Mouse (Mus musculus) stomach, embryonic 16.5 days (tissue): Measurements from ENCODE around the gene Gmcl1. TPM values are rescaled to one million over a fixed set of nuclear protein-coding genes. Genes with fewer than 3 reads are reported as not detected.
A peak's percentile ranks its signal among the peaks of the same experiment; 100 is the strongest.

Experiments used
- ATAC-seq: fragments of 200-750 bp; cut with Nextera tagmentation; 2 replicates; pipeline ENCODE4 v1.8.0; 2017; ENCODE audit warnings: moderate number of reproducible peaks, moderate TSS enrichment; ENCODE audit not compliant: insufficient read depth, low FRiP score
- H3K27ac ChIP-seq: fragments of 300-500 bp; sonication (generic); 2 replicates; pipeline ENCODE4 v1.5.1; 2014; ENCODE audit warnings: low read length
- H3K27me3 ChIP-seq: fragments of 300-500 bp; sonication (generic); 2 replicates; pipeline ENCODE4 v1.6.1; 2014; ENCODE audit warnings: low read length, control low read depth, mixed read lengths; ENCODE audit not compliant: control insufficient read depth, insufficient read depth
- H3K36me3 ChIP-seq: fragments of 300-500 bp; sonication (generic); 2 replicates; pipeline ENCODE4 v1.6.1; 2014; ENCODE audit warnings: low read length; ENCODE audit not compliant: control insufficient read depth, insufficient read depth
- H3K4me1 ChIP-seq: fragments of 300-500 bp; sonication (generic); 2 replicates; pipeline ENCODE4 v1.6.1; 2014; ENCODE audit warnings: low read length, control low read depth, mixed read lengths; ENCODE audit not compliant: control insufficient read depth, insufficient read depth
- H3K4me2 ChIP-seq: fragments of 300-500 bp; sonication (generic); 2 replicates; pipeline ENCODE4 v1.6.1; 2014; ENCODE audit warnings: low read depth, low read length, mixed read lengths
- H3K4me3 ChIP-seq: fragments of 300-500 bp; sonication (generic); replicated peaks from 2 replicates; pipeline ENCODE4 v1.5.1; 2014; ENCODE audit warnings: mild to moderate bottlenecking, low read length
- H3K9ac ChIP-seq: fragments of 300-500 bp; sonication (generic); 2 replicates; pipeline ENCODE4 v1.6.1; 2014; ENCODE audit warnings: low read length
- H3K9me3 ChIP-seq: fragments of 300-500 bp; sonication (generic); replicated peaks from 2 replicates; pipeline ENCODE4 v1.6.1; 2016; ENCODE audit warnings: low read length, control low read depth; ENCODE audit not compliant: control insufficient read depth
- WGBS: fragments of 180-500 bp; shearing (Covaris S2); extraction: QIAGEN DNeasy Blood & Tissue Kit; methylation state at CpG from one replicate; pipeline ENCODE4 v1.1.7; 2014; 5-methylcytosine and 5-hydroxymethylcytosine counted together
- polyA plus RNA-seq: library from polyadenylated mRNA; unstranded; fragments of >200 nt; fragmentation: Nextera tagmentation; extraction: Ambion mirVana; gene quantifications from 2 replicates; pipeline ENCODE4 v1.2.1, GENCODE M21; 2015

The Gmcl1 gene
- polyA plus RNA-seq, 1 experiment from 2014 or later, result 20.4 TPM

GRCm38 (mm10) chr6:86747171-86747570 is 14.0 kb upstream of the Gmcl1 start:
- Histone ChIP-seq H3K9ac (no peak overlapping the region), H3K4me1 (no peaks in the 10 kb centered on the region), H3K4me3 (no peak overlapping the region), H3K36me3 (peaks cover 6% of the 10 kb centered on the region; the same call in 1 of the 2 replicates), H3K4me2 (no peak overlapping the region), H3K27ac (no peak overlapping the region), H3K9me3 (no peaks in the 10 kb centered on the region), H3K27me3 (no peaks in the 10 kb centered on the region)
- no peak for ATAC-seq

- no peak overlapping the region for H3K9ac ChIP-seq
- no peaks in the 10 kb centered on the region for H3K9me3 ChIP-seq
- no peak overlapping the region for H3K4me2 ChIP-seq
- H3K4me3 ChIP-seq, result no peak overlapping the region
- WGBS, result 40% methylated on average over 3 of the region's 3 CpGs
- H3K36me3 ChIP-seq, result peaks cover 14% of the 10 kb centered on the region; the same call in 1 of the 2 replicates
- ATAC-seq, result no peak
- H3K27ac ChIP-seq, result no peak overlapping the region
- H3K4me1 ChIP-seq, result no peaks in the 10 kb centered on the region
- H3K27me3 ChIP-seq, result no peaks in the 10 kb centered on the region
Observed at GRCm38 (mm10) chr6:86740652-86741051, 7.5 kb upstream of the Gmcl1 start.

DNA sequence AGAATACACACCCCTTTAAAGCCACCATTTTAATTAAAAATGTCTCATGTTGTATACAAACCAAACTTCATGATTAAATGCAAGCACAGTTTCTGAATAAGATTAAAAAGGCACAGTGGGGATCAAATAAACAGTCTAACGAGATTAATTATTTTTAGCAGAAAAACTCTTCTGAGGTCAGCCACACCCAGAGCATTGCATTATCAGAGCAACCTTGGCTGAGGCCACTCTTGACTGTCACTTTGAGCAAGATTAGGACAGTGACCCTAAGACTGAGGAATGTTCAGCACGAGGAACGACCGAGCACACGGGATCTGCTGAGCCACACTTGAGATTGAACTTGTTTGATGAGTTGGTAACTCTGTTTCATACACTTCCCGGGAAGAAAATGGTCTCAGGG is 3.6 kb upstream of the Gmcl1 start:
- Histone ChIP-seq H3K36me3 (0 out of 2 replicates have a peak, but pooled peaks cover 7% of the 10 kb centered on the region), H3K4me2 (no peak overlapping the region), H3K9ac (no peak overlapping the region), H3K4me3 (no peak overlapping the region), H3K9me3 (no peaks in the 10 kb centered on the region), H3K27me3 (no peaks in the 10 kb centered on the region), H3K27ac (no peak overlapping the region), H3K4me1 (peaks cover 3% of the 10 kb centered on the region; the same call in 1 of the 2 replicates)
- no peak for ATAC-seq
- WGBS, result 68% methylated on average over 6 of the region's 6 CpGs

DNA sequence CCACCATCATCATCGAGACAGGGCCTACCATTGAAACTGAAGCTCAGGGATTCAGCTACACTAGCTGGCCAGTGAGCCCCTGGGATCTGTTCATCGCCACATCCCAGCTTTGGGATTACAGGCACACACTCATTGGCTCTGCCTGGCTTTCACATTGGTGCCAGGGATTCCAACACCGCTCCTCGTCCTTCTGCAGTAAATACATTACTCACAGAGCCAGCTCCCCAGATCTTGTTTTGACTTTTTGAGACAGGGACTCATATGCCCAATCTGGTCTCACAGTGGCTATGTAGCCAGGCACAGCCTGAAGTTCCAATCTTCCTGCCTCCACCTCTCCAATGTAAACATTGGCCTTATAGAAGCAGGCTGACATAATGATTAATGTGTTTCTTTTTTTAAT is 3.1 kb upstream of the Gmcl1 start:
- no peak overlapping the region for H3K9ac ChIP-seq
- no peak for ATAC-seq
- WGBS, result 82% methylated on average over 4 of the region's 4 CpGs

GRCm38 (mm10) chr6:86732276-86733173 is 658 bp downstream of the Gmcl1 start:
- peak; percentile 31 for ATAC-seq
- Histone ChIP-seq H3K4me2 (peak overlapping the region; percentile 96), H3K4me3 (peak overlapping the region; percentile 90), H3K27me3 (no peaks in the 10 kb centered on the region), H3K4me1 (peaks cover 3% of the 10 kb centered on the region; the same call in 1 of the 2 replicates), H3K27ac (peak overlapping the region; percentile 83), H3K36me3 (no peaks in the 10 kb centered on the region), H3K9me3 (no peaks in the 10 kb centered on the region), H3K9ac (peak overlapping the region; percentile 89)
- WGBS, result under 1% methylated on average over 62 of the region's 62 CpGs

More for the DNA sequence above, 3.1 kb upstream of the Gmcl1 start:
- Histone ChIP-seq H3K4me3 (no peak overlapping the region), H3K4me2 (no peak overlapping the region), H3K4me1 (peaks cover 3% of the 10 kb centered on the region; the same call in 1 of the 2 replicates), H3K27ac (no peak overlapping the region), H3K36me3 (0 out of 2 replicates have a peak, but pooled peaks cover 2% of the 10 kb centered on the region), H3K9me3 (no peaks in the 10 kb centered on the region), H3K27me3 (no peaks in the 10 kb centered on the region)

- H3K9ac ChIP-seq, result no peak overlapping the region
- H3K4me3 ChIP-seq, result no peak overlapping the region
- H3K4me2 ChIP-seq, result no peak overlapping the region
- H3K27me3 ChIP-seq, result no peaks in the 10 kb centered on the region
- no peaks in the 10 kb centered on the region for H3K36me3 ChIP-seq
- ATAC-seq, result no peak
- no peak overlapping the region for H3K27ac ChIP-seq
- H3K9me3 ChIP-seq, result no peaks in the 10 kb centered on the region
- WGBS, result 89% methylated on average over 5 of the region's 5 CpGs
- peaks cover 3% of the 10 kb centered on the region; the same call in 1 of the 2 replicates for H3K4me1 ChIP-seq
Observed at GRCm38 (mm10) chr6:86728711-86729110, 4.5 kb downstream of the Gmcl1 start.

DNA sequence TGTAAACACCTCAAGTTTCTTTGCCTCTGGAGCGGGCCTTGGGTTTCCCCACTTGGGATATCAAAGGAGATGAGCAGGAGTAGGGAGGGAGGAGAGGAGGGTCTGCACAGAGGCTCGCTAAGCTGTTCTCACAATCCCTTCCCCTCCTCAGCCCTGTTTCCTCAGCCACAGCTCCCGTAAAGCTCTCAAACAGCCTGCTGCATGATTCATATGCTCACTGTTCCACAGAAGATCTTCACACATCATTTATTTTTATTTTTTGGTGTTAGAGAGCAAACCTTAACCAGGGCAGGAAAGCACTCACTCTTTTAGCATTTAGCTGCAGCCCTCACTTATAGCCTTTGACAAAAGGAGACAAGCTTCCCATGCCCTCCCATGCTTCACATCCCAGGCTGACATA is 11.2 kb downstream of the Gmcl1 start:
- Histone ChIP-seq H3K4me2 (no peak overlapping the region), H3K36me3 (no peaks in the 10 kb centered on the region), H3K4me1 (no peaks in the 10 kb centered on the region; the same call in 1 of the 2 replicates), H3K4me3 (no peak overlapping the region), H3K9me3 (no peaks in the 10 kb centered on the region), H3K27ac (no peak overlapping the region), H3K27me3 (no peaks in the 10 kb centered on the region), H3K9ac (no peak overlapping the region)
- WGBS, result 72% methylated on average over 3 of the region's 3 CpGs
- ATAC-seq, result no peak

DNA sequence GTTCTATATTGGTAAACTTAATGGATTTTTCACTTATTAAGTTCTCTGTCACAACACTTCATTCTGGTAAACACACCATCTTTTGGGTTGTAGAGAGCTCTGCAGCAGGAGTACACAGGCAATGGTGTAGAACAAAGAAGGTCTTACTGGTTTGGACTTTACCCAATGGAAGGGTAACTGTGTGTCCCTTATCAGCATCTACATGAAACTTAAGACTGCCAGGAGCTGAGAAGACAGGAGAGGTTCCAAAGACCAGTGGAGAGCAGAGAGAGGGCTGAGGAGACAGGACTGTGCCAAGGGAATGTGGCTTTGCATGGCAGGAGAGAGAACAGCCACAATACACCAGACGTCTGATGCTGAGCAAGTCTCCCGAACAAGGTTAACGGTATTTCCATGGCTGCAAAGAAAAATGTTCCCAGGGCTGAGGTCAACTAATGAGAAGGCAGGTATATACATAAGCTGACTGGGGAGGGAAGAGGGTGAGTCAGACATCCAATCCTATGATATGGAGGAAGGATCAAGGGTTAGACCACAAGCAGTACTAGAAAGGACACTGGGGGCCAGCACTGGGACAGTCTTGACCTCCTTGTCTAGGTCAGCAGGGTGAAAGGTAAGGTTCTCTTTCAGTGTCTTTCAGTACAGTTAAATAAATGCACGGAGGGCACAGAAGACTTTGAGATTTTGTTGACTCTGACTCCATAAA is 25.0 kb downstream of the Gmcl1 start:
- H3K4me1 ChIP-seq, result no peaks in the 10 kb centered on the region
- no peak overlapping the region for H3K9ac ChIP-seq
- no peak overlapping the region for H3K4me3 ChIP-seq
- no peaks in the 10 kb centered on the region for H3K9me3 ChIP-seq
- 78% methylated on average over 4 of the region's 4 CpGs for WGBS
- H3K27ac ChIP-seq, result no peak overlapping the region
- no peaks in the 10 kb centered on the region; the same call in 1 of the 2 replicates for H3K36me3 ChIP-seq
- H3K27me3 ChIP-seq, result no peaks in the 10 kb centered on the region
- no peak overlapping the region for H3K4me2 ChIP-seq
- no peak for ATAC-seq

GRCm38 (mm10) chr6:86702577-86702976 is 30.6 kb downstream of the Gmcl1 start:
- Histone ChIP-seq H3K27ac (no peak overlapping the region), H3K4me1 (no peaks in the 10 kb centered on the region), H3K27me3 (no peaks in the 10 kb centered on the region), H3K9me3 (no peaks in the 10 kb centered on the region), H3K4me3 (no peak overlapping the region), H3K4me2 (no peak overlapping the region), H3K36me3 (peaks cover 9% of the 10 kb centered on the region), H3K9ac (no peak overlapping the region)
- ATAC-seq, result no peak
- 84% methylated on average over 9 of the region's 9 CpGs for WGBS
